Mouse (Mus musculus) bone marrow macrophage, adult 2 months (primary cell): ENCODE measurements around the gene Ephx4.

ENCODE experiments used
- CTCF ChIP-seq: IDR thresholded peaks from 2 replicates; pipeline ENCODE4 v1.5.1; 2012; ENCODE audit warnings: low read depth, mild to moderate bottlenecking, low read length, moderate library complexity
- POLR2A ChIP-seq: IDR thresholded peaks from 2 replicates; pipeline ENCODE4 v1.6.1; 2012; ENCODE audit warnings: mild to moderate bottlenecking, low read depth, low read length, borderline replicate concordance

GRCm38 (mm10) chr5:107359395-107360053, 43.0 kb upstream of the Ephx4 start:
- no peak for TF ChIP-seq CTCF
- no peak for TF ChIP-seq POLR2A
